Mouse (Mus musculus): ENCODE measurements around the gene Bbx. TPM values are rescaled to one million over a fixed set of nuclear protein-coding genes. Genes with fewer than 3 reads are reported as not detected.
A peak's percentile ranks its signal among the peaks of the same experiment; 100 is the strongest.

Gene Bbx
- polyA plus RNA-seq, 1 experiment from 2014 or later = 29.4 TPM

DNA sequence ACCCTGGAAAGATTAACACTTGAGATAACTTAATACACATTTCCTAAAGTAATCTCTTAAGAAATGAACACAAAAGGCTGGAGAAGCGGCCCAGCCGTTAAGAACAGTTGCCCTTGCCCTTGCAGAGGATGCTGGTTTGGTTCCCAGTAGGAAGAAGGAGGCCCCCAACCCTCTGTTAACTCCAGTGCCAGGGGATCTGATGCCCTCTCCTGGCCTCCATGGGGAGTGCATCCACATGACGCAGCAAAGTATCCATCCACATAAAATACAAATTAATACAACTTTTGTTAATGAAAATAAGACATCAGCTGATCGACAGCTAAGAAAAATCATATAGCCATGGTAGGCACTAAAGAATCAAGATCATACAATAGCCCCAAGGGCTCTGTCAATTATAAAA is 33.6 kb downstream of the Bbx start:
- CTCF ChIA-PET = no interaction called here
- no peak for ATAC-seq
- peak; percentile 62 for TF ChIP-seq CTCF (IDR thresholded peaks at IDR 0.05)
- in situ Hi-C loops (cut with MboI; ENCODE audit: low pct_unique_long_range_greater_than_20kb) = no loop called here
- no peaks in the 10 kb centered on the region for H3K27me3 ChIP-seq
- POLR2A ChIA-PET = no interaction called here
- DNase-seq (ENCODE audit: low read depth, low spot score) = no peak

- ChIA-PET CTCF (no interaction called here), POLR2A (no interaction called here)
- no peak for TF ChIP-seq CTCF (IDR thresholded peaks at IDR 0.05)
- no peaks in the 10 kb centered on the region for H3K27me3 ChIP-seq
- no peak for ATAC-seq
- in situ Hi-C loops (cut with MboI; ENCODE audit: low pct_unique_long_range_greater_than_20kb) = no loop called here
- DNase-seq (ENCODE audit: low read depth, low spot score) = no peak
These were observed 36.1 kb downstream of the Bbx start for GRCm38 (mm10) chr16:50395928-50396612.

GRCm38 (mm10) chr16:50388499-50388898 is 43.7 kb downstream of the Bbx start:
- CTCF ChIA-PET = no interaction called here
- POLR2A ChIA-PET = no interaction called here
- in situ Hi-C loops (cut with MboI; ENCODE audit: low pct_unique_long_range_greater_than_20kb) = no loop called here
- DNase-seq (ENCODE audit: low read depth, low spot score) (no peak), ATAC-seq (no peak)
- no peak for TF ChIP-seq CTCF (IDR thresholded peaks at IDR 0.05)
- H3K27me3 ChIP-seq = no peaks in the 10 kb centered on the region

DNA sequence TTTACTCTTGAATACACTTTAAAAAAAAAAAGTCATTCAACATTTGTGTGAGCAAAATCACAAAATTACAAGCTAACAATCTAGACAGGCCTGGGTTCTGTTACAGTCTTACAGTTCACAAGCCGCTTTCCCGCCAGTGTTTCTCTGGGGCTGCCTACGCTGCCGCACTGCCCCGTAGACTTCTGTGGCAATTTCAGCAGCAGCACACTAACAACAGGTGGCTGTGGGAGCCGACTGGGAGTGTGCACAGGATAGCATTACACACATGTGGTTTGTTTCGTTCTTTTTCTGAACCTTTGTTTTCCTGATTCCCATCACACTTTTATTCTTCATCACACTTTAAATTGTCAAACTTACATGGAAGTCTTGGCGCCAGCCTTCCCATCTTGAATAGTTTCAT is 48.6 kb downstream of the Bbx start:
- ChIA-PET CTCF (no interaction called here), POLR2A (no interaction called here)

DNA sequence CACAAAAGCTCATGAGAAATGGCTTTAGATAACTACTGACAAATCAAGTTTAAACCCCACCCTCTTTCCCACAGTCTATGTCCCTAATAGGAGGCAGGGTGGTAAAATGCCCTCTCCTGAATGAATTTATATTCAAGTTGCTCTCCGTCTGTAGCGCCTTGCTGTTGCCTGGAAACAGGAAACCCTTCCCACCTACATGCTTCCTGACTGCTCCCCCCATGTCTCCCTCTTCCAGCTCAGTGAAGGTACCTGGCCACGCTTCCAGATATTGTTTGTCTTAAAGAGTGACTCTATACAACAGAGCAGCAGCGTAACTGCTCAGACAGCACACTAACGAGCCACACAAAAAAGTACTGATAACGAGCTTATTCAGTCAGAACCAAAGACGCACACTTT is 50.8 kb downstream of the Bbx start:
- in situ Hi-C loops (cut with MboI; ENCODE audit: low pct_unique_long_range_greater_than_20kb) = no loop called here
- ATAC-seq (no peak), DNase-seq (ENCODE audit: low read depth, low spot score) (no peak)
- ChIA-PET CTCF (interaction anchor here (1.5 kb wide), 1 partner anchor 10 kb away, joined by 3 read pairs; no protein-coding TSS in a partner anchor), POLR2A (no interaction called here)
- no peaks in the 10 kb centered on the region for H3K27me3 ChIP-seq
- TF ChIP-seq CTCF (IDR thresholded peaks at IDR 0.05) = no peak

More for the DNA sequence above, 48.6 kb downstream of the Bbx start:
- in situ Hi-C loops (cut with MboI; ENCODE audit: low pct_unique_long_range_greater_than_20kb) = no loop called here
- DNase-seq (ENCODE audit: low read depth, low spot score) = no peak
- no peak for TF ChIP-seq CTCF (IDR thresholded peaks at IDR 0.05)
- ATAC-seq = no peak
- H3K27me3 ChIP-seq = no peaks in the 10 kb centered on the region

DNA sequence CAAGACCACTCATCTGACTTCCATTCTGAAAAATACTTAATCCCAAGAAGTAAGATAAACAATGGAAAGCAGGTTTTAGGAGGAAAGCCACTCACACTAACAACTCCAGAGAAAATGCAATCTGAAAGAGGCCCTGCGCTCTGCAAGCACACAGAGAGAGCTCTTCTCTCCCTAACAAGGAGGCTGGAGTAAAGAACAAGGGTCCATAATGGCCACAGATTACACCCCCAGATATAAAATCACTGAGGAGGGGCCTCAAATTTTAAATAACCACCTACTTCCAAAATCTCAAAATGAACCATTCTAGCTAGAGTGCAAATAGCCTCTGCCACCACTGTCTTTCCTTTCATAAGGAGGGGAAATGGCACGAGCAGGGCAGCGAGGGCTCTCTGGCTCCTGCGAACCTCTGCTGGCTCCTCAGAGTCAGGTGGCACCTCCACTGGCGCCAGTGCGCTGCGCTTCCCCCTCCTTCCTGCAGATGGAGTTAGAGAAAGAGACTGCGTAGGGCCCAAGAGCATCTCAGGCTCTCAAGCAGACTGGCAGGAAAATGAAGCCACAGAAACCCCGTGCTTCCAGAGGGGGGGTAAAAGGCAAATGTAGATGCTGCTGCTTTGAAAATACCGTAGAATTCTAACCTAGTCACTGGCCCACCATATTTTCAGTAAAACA is 51.4 kb downstream of the Bbx start:
- in situ Hi-C loops (cut with MboI; ENCODE audit: low pct_unique_long_range_greater_than_20kb) = no loop called here
- no peaks in the 10 kb centered on the region for H3K27me3 ChIP-seq
- peak; percentile 10 for TF ChIP-seq CTCF (IDR thresholded peaks at IDR 0.05)
- DNase-seq (ENCODE audit: low read depth, low spot score) (no peak), ATAC-seq (no peak)
- POLR2A ChIA-PET = no interaction called here
- CTCF ChIA-PET = interaction anchor here (0.9 to 1.5 kb wide), 2 partner anchors 9 to 17 kb away, joined by 3 read pairs; no protein-coding TSS in a partner anchor

GRCm38 (mm10) chr16:50380232-50380631 is 52.0 kb downstream of the Bbx start:
- no peak for TF ChIP-seq CTCF (IDR thresholded peaks at IDR 0.05)
- ChIA-PET CTCF (interaction anchor here (0.9 kb wide), 1 partner anchor 16 kb away, joined by 3 read pairs; no protein-coding TSS in a partner anchor), POLR2A (no interaction called here)
- no peak for DNase-seq (ENCODE audit: low read depth, low spot score)
- in situ Hi-C loops (cut with MboI; ENCODE audit: low pct_unique_long_range_greater_than_20kb) = no loop called here
- ATAC-seq = no peak
- H3K27me3 ChIP-seq = no peaks in the 10 kb centered on the region

DNA sequence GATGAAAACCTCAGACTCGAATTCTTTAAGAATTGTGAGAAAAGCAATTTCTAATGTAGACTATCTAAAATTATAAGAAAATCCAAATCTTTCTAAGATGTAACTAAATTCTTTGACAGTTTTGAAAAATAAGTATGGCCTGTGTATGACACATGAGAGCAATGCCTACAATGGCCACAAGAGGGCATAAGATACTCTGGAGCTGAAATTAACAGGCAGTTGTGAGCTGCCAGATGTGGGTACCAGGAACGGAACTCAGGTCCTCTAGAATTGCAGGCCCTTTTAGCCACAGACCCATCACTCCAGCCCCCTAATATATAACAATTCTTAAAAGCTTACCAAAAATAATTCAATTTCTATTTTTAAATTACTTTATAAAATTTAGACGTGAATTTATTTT is 57.6 kb downstream of the Bbx start:
- DNase-seq (ENCODE audit: low read depth, low spot score) (peak; percentile 12), ATAC-seq (peak; percentile 51)
- H3K27me3 ChIP-seq = no peaks in the 10 kb centered on the region
- CTCF ChIA-PET = interaction anchor here (1.0 to 2.0 kb wide), 3 partner anchors 9 to 381 kb away, joined by 3 to 7 read pairs (median 4); no protein-coding TSS in a partner anchor
- in situ Hi-C loops (cut with MboI; ENCODE audit: low pct_unique_long_range_greater_than_20kb) = loop anchor here (10.0 kb wide), 1 partner anchor 360 kb away; no protein-coding TSS in a partner anchor
- POLR2A ChIA-PET = no interaction called here
- peak; percentile 77 for TF ChIP-seq CTCF (IDR thresholded peaks at IDR 0.05)

DNA sequence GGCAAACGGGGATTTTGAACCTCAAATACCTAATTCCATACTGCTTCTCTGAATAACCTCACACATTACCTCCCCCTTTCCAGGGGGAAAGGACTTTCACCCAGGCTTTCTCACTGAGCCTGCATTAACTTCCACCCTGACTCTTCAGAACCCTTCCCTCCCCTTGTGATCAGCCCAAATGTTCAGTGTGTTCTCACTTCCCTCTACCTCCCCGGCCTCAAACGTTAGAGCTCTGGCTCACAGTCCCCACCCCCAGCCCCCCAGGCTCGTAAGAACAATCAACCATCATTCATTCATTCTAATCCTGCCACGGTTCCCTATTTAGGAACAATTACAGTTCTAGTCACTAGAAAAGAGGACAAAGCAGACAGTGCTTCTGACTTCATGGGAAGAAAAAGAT is 58.5 kb downstream of the Bbx start:
- ChIA-PET POLR2A (no interaction called here), CTCF (interaction anchor here (1.0 kb wide), 1 partner anchor 8 kb away, joined by 4 read pairs; no protein-coding TSS in a partner anchor)
- no peak for DNase-seq (ENCODE audit: low read depth, low spot score)
- no peaks in the 10 kb centered on the region for H3K27me3 ChIP-seq
- ATAC-seq = peak; percentile 12
- in situ Hi-C loops (cut with MboI; ENCODE audit: low pct_unique_long_range_greater_than_20kb) = loop anchor here (10.0 kb wide), 1 partner anchor 361 kb away; no protein-coding TSS in a partner anchor
- no peak for TF ChIP-seq CTCF (IDR thresholded peaks at IDR 0.05)

DNA sequence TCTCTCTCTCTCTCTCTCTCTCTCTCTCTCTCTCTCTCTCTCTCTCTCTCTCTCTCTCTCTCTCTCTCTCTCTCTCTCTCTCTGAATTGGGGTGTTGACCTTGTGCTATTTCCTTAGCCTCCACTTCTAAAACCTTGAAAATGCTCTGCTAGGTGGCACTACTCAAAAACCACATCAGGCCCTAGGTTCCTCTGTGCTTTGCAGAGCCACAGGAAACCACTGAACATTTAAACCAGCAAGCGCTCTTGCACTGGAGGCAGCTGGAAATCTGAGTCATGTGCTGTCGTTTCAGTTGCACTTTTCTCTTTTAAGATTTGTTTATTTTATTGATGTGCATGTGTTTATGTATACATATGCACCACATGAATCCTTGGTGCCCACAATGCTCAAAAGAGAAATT is 59.6 kb downstream of the Bbx start:
- TF ChIP-seq CTCF (IDR thresholded peaks at IDR 0.05) = no peak
- in situ Hi-C loops (cut with MboI; ENCODE audit: low pct_unique_long_range_greater_than_20kb) = loop anchor here (10.0 kb wide), 1 partner anchor 362 kb away; no protein-coding TSS in a partner anchor
- ChIA-PET CTCF (interaction anchor here (1.3 kb wide), 1 partner anchor 9 kb away, joined by 3 read pairs; no protein-coding TSS in a partner anchor), POLR2A (interaction anchor here (1.0 kb wide), 1 partner anchor 9 kb away, joined by 3 read pairs; no protein-coding TSS in a partner anchor)
- ATAC-seq (no peak), DNase-seq (ENCODE audit: low read depth, low spot score) (no peak)
- no peaks in the 10 kb centered on the region for H3K27me3 ChIP-seq

GRCm38 (mm10) chr16:50371460-50371859 is 60.7 kb downstream of the Bbx start:
- no peak for TF ChIP-seq CTCF (IDR thresholded peaks at IDR 0.05)
- ChIA-PET POLR2A (no interaction called here), CTCF (interaction anchor here (1.3 kb wide), 1 partner anchor 10 kb away, joined by 3 read pairs; no protein-coding TSS in a partner anchor)
- H3K27me3 ChIP-seq = no peaks in the 10 kb centered on the region
- ATAC-seq (no peak), DNase-seq (ENCODE audit: low read depth, low spot score) (no peak)
- in situ Hi-C loops (cut with MboI; ENCODE audit: low pct_unique_long_range_greater_than_20kb) = loop anchor here (10.0 kb wide), 1 partner anchor 363 kb away; no protein-coding TSS in a partner anchor

Data from Patski (cell line).